Mouse (Mus musculus): ENCODE measurements around the gene Jazf1. TPM values are rescaled to one million over a fixed set of nuclear protein-coding genes. Genes with fewer than 3 reads are reported as not detected.

The Jazf1 gene
- total RNA-seq, 2 experiments from 2014 or later: 4.6 to 6.3 TPM

- no peak for DNase-seq (ENCODE audit: low spot score in 2 of 2)
These were observed 106.6 kb downstream of the Jazf1 start for GRCm38 (mm10) chr6:52961660-52962490.

- peak; percentile 67 to 75 for DNase-seq (ENCODE audit: low spot score in 2 of 2)
These were observed 110.7 kb downstream of the Jazf1 start for GRCm38 (mm10) chr6:52957730-52958129.

- no peak for DNase-seq (ENCODE audit: low spot score in 2 of 2)
These were observed 112.3 kb downstream of the Jazf1 start for GRCm38 (mm10) chr6:52956131-52956530.

- DNase-seq (ENCODE audit: low spot score in 2 of 2): no peak
These were observed 113.1 kb downstream of the Jazf1 start for GRCm38 (mm10) chr6:52955304-52955703.

- DNase-seq (ENCODE audit: low spot score in 2 of 2): no peak
These were observed 113.6 kb downstream of the Jazf1 start for GRCm38 (mm10) chr6:52954861-52955260.

GRCm38 (mm10) chr6:52954441-52954840 is 114.0 kb downstream of the Jazf1 start:
- no peak for DNase-seq (ENCODE audit: low spot score in 2 of 2)

- DNase-seq (ENCODE audit: low spot score in 2 of 2): no peak
These were observed 115.9 kb downstream of the Jazf1 start for GRCm38 (mm10) chr6:52952526-52952900.

- no peak for DNase-seq (ENCODE audit: low spot score in 2 of 2)
These were observed 116.4 kb downstream of the Jazf1 start for GRCm38 (mm10) chr6:52951871-52952525.

GRCm38 (mm10) chr6:52950371-52950770 is 118.1 kb downstream of the Jazf1 start:
- DNase-seq (ENCODE audit: low spot score in 2 of 2): no peak

GRCm38 (mm10) chr6:52942534-52942933 is 125.9 kb downstream of the Jazf1 start:
- DNase-seq (ENCODE audit: low spot score in 2 of 2): no peak

- no peak for DNase-seq (ENCODE audit: low spot score in 2 of 2)
These were observed 126.3 kb downstream of the Jazf1 start for GRCm38 (mm10) chr6:52942101-52942500.

- DNase-seq (ENCODE audit: low spot score in 2 of 2): no peak
These were observed 130.5 kb downstream of the Jazf1 start for GRCm38 (mm10) chr6:52937916-52938315.

GRCm38 (mm10) chr6:52936995-52937394 is 131.4 kb downstream of the Jazf1 start:
- peak in 1 of 2 experiments; percentile 42 for DNase-seq (ENCODE audit: low spot score in 2 of 2)

GRCm38 (mm10) chr6:52934021-52934420 is 134.4 kb downstream of the Jazf1 start:
- DNase-seq (ENCODE audit: low spot score in 2 of 2): no peak

GRCm38 (mm10) chr6:52932603-52933178 is 135.7 kb downstream of the Jazf1 start:
- DNase-seq (ENCODE audit: low spot score in 2 of 2): no peak

- DNase-seq (ENCODE audit: low spot score in 2 of 2): no peak
These were observed 139.1 kb downstream of the Jazf1 start for GRCm38 (mm10) chr6:52929358-52929757.

- DNase-seq (ENCODE audit: low spot score in 2 of 2): no peak
These were observed 141.5 kb downstream of the Jazf1 start for GRCm38 (mm10) chr6:52926947-52927346.

- no peak for DNase-seq (ENCODE audit: low spot score in 2 of 2)
These were observed 142.9 kb downstream of the Jazf1 start for GRCm38 (mm10) chr6:52925458-52926042.

GRCm38 (mm10) chr6:52921248-52921647 is 147.2 kb downstream of the Jazf1 start:
- no peak for DNase-seq (ENCODE audit: low spot score in 2 of 2)

GRCm38 (mm10) chr6:52920719-52921118 is 147.7 kb downstream of the Jazf1 start:
- DNase-seq (ENCODE audit: low spot score in 2 of 2): no peak

GRCm38 (mm10) chr6:52919442-52919841 is 149.0 kb downstream of the Jazf1 start:
- no peak for DNase-seq (ENCODE audit: low spot score in 2 of 2)

- DNase-seq (ENCODE audit: low spot score in 2 of 2): peak; percentile 69 to 72
These were observed 149.5 kb downstream of the Jazf1 start for GRCm38 (mm10) chr6:52918980-52919379.

Data from adrenal gland, adult 18-20 months (tissue).